Mouse (Mus musculus) hindbrain, postnatal 0 days (tissue): Measurements from ENCODE around the gene Zfp791. TPM values are rescaled to one million over a fixed set of nuclear protein-coding genes. Genes with fewer than 3 reads are reported as not detected.
A peak's percentile ranks its signal among the peaks of the same experiment; 100 is the strongest.

Source experiments
- ATAC-seq: fragments of 200-750 bp; cut with Nextera tagmentation; 2 replicates; pipeline ENCODE4 v1.8.0; 2017; ENCODE audit warnings: mild to moderate bottlenecking, moderate TSS enrichment, moderate library complexity
- DNase-seq: peaks from one replicate; pipeline ENCODE4 v3.0.0-alpha.2; 2015; ENCODE audit warnings: low spot score
- H3K27ac ChIP-seq: fragments of 300-500 bp; sonication (generic); 2 replicates; pipeline ENCODE4 v1.5.1; 2014; ENCODE audit warnings: mild to moderate bottlenecking
- H3K27me3 ChIP-seq: fragments of 300-500 bp; sonication (generic); 2 replicates; pipeline ENCODE4 v1.6.1; 2014; ENCODE audit warnings: low read length, mixed read lengths; ENCODE audit not compliant: insufficient read depth
- H3K36me3 ChIP-seq: fragments of 300-500 bp; sonication (generic); 2 replicates; pipeline ENCODE4 v1.6.1; 2014; ENCODE audit warnings: low read length, mixed read lengths; ENCODE audit not compliant: insufficient read depth
- H3K4me1 ChIP-seq: fragments of 300-500 bp; sonication (generic); 2 replicates; pipeline ENCODE4 v1.6.1; 2014; ENCODE audit warnings: antibody characterized with exemption, low read length, mixed read lengths; ENCODE audit not compliant: insufficient read depth
- H3K4me2 ChIP-seq: fragments of 300-500 bp; sonication (generic); 2 replicates; pipeline ENCODE4 v1.6.1; 2014; ENCODE audit warnings: low read depth, mild to moderate bottlenecking, low read length, moderate library complexity, mixed read lengths
- H3K4me3 ChIP-seq: fragments of 300-500 bp; sonication (generic); 2 replicates; pipeline ENCODE4 v1.5.1; 2014; ENCODE audit warnings: low read length
- H3K9ac ChIP-seq: fragments of 300-500 bp; sonication (generic); replicated peaks from 2 replicates; pipeline ENCODE4 v1.6.1; 2014; ENCODE audit warnings: mild to moderate bottlenecking, low read length, moderate library complexity, mixed read lengths
- H3K9me3 ChIP-seq: fragments of 300-500 bp; sonication (generic); 2 replicates; pipeline ENCODE4 v1.6.1; 2016; ENCODE audit warnings: low read length, mixed read lengths
- CTCF ChIP-seq: IDR thresholded peaks from 2 replicates; pipeline ENCODE4 v1.5.1; 2016; ENCODE audit warnings: antibody characterized with exemption, control low read depth, low read depth
- WGBS: fragments of 180-500 bp; shearing (Covaris S2); extraction: QIAGEN DNeasy Blood & Tissue Kit; methylation state at CpG from one replicate; pipeline ENCODE4 v1.1.7; 2014; 5-methylcytosine and 5-hydroxymethylcytosine counted together
- microRNA-seq, 2 experiments: library from miRNA; unstranded; fragments of <30 nt; microRNA quantifications; one replicate each; pipeline ENCODE4; 2016
- polyA plus RNA-seq: library from polyadenylated mRNA; unstranded; fragments of >200 nt; fragmentation: Nextera tagmentation; extraction: Ambion mirVana; gene quantifications from 2 replicates; pipeline ENCODE4 v1.2.1, GENCODE M21; 2015
- total RNA-seq: library from RNA; depleted of rRNA; stranded (reverse); fragments of >200 nt; gene quantifications from 2 replicates; pipeline ENCODE4 v1.2.3, GENCODE M21; 2014; rRNA removed

Zfp791 gene
- total and polyA plus RNA-seq, 2 experiments from 2014 or later, result 1.5 to 2.5 TPM

- Histone ChIP-seq H3K4me2 (peak overlapping the region; percentile 85), H3K4me1 (0 out of 2 replicates have a peak, but pooled peaks cover 6% of the 10 kb centered on the region), H3K4me3 (peak overlapping the region; percentile 91), H3K27ac (peak overlapping the region; percentile 94), H3K36me3 (peaks cover 37% of the 10 kb centered on the region), H3K9ac (peak overlapping the region; percentile 88; the same call in 1 of the 2 replicates), H3K27me3 (no peaks in the 10 kb centered on the region), H3K9me3 (no peaks in the 10 kb centered on the region)
- TF ChIP-seq CTCF, result no peak
- DNase-seq (no peak), ATAC-seq (no peak)
- 84% methylated on average over 5 of the region's 5 CpGs for WGBS
These were observed 51.9 kb downstream of the Zfp791 start for GRCm38 (mm10) chr8:85071041-85071440.

DNA sequence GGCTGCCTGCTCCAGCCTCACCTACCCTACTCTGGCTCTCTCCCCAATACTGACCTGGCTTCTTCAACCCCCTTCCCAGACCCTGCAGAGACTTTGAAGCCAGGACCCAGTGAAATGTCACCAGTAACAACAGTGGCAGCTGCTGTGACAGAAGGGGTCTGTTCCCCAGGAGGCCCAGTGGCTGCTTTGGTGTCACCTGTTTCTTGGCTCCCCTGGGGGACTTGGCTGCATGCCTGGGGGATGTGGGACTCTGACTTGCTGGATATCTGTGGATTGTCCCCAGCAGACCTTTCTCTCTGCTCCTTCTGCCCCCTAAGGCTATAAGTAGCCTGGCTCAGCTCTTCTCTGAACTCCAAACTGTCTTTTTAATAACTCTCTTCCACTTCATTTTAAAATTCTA lies 54.9 kb downstream of the Zfp791 start, which contains the start of gene Gm5741:
Gene Gm5741, minus strand, starts transcription at position 1 of the 400 bp plus-strand sequence.
- TF ChIP-seq CTCF, result no peak
- no peaks in the 10 kb centered on the region for H3K9me3 ChIP-seq
- no peak within 1 kb of the TSS for H3K27ac ChIP-seq
- no peak within 1 kb of the TSS for H3K9ac ChIP-seq
- DNase-seq, result no peak
- no peak for ATAC-seq
- 0 out of 2 replicates have a peak, but pooled peaks cover 6% of the 10 kb centered on the region for H3K4me1 ChIP-seq
- H3K4me2 ChIP-seq, result no peak within 1 kb of the TSS
- H3K36me3 ChIP-seq, result peaks cover 21% of the 10 kb centered on the region; the same call in 1 of the 2 replicates
- H3K27me3 ChIP-seq, result no peaks in the 10 kb centered on the region
- no peak within 1 kb of the TSS for H3K4me3 ChIP-seq

GRCm38 (mm10) chr8:85067155-85067554 lies 55.7 kb downstream of the Zfp791 start:
- Histone ChIP-seq H3K9me3 (no peaks in the 10 kb centered on the region), H3K36me3 (peaks cover 21% of the 10 kb centered on the region; the same call in 1 of the 2 replicates), H3K4me1 (0 out of 2 replicates have a peak, but pooled peaks cover under 1% of the 10 kb centered on the region), H3K4me3 (no peak overlapping the region), H3K27ac (no peak overlapping the region), H3K4me2 (no peak overlapping the region), H3K9ac (no peak overlapping the region), H3K27me3 (no peaks in the 10 kb centered on the region)
- no peak for TF ChIP-seq CTCF
- DNase-seq (no peak), ATAC-seq (no peak)
- 87% methylated on average over 2 of the region's 2 CpGs for WGBS

GRCm38 (mm10) chr8:85065213-85065612 lies 57.7 kb downstream of the Zfp791 start:
- DNase-seq (no peak), ATAC-seq (no peak)
- 34% methylated on average over 2 of the region's 2 CpGs for WGBS
- TF ChIP-seq CTCF, result no peak
- H3K9me3 ChIP-seq, result no peaks in the 10 kb centered on the region
- no peak overlapping the region for H3K9ac ChIP-seq
- no peaks in the 10 kb centered on the region for H3K27me3 ChIP-seq
- H3K4me2 ChIP-seq, result no peak overlapping the region
- peaks cover 11% of the 10 kb centered on the region for H3K4me1 ChIP-seq
- peaks cover 21% of the 10 kb centered on the region; the same call in 1 of the 2 replicates for H3K36me3 ChIP-seq
- no peak overlapping the region for H3K4me3 ChIP-seq
- H3K27ac ChIP-seq, result no peak overlapping the region

- Histone ChIP-seq H3K4me2 (no peak overlapping the region), H3K9me3 (no peaks in the 10 kb centered on the region), H3K27ac (no peak overlapping the region), H3K36me3 (peaks cover 21% of the 10 kb centered on the region; the same call in 1 of the 2 replicates), H3K4me3 (no peak overlapping the region), H3K4me1 (peaks cover 11% of the 10 kb centered on the region), H3K27me3 (no peaks in the 10 kb centered on the region), H3K9ac (no peak overlapping the region)
- DNase-seq (no peak), ATAC-seq (no peak)
- 95% methylated on average over 4 of the region's 4 CpGs for WGBS
- no peak for TF ChIP-seq CTCF
These were observed 60.3 kb downstream of the Zfp791 start for GRCm38 (mm10) chr8:85062603-85063002.

GRCm38 (mm10) chr8:85059879-85060616 lies 62.8 kb downstream of the Zfp791 start, which contains the start of gene Fbxw9:
Gene Fbxw9 (plus strand): TSS chr8:85060055.
- H3K4me1 ChIP-seq, result peaks cover 11% of the 10 kb centered on the region
- DNase-seq (peak; percentile 97), ATAC-seq (peak; percentile 96)
- H3K4me2 ChIP-seq, result peak within 1 kb of the TSS; percentile 95
- under 1% methylated on average over 52 of the region's 53 CpGs for WGBS
- H3K9ac ChIP-seq, result peak within 1 kb of the TSS; percentile 81
- peaks cover 12% of the 10 kb centered on the region for H3K36me3 ChIP-seq
- H3K9me3 ChIP-seq, result no peaks in the 10 kb centered on the region
- H3K27ac ChIP-seq, result peak within 1 kb of the TSS; percentile 81
- peak within 1 kb of the TSS; percentile 96 for H3K4me3 ChIP-seq
- TF ChIP-seq CTCF, result peak; percentile 24; the same call in 1 of the 2 replicates
- no peaks in the 10 kb centered on the region for H3K27me3 ChIP-seq

Small RNAs within 50 kb of the gene (microRNA-seq; reads per million reads assigned to microRNA genes)
- gene Gm23388 (0.36 to 0.53 reads per million in 2 experiments), gene Mir7070 (3.3 to 4.7 reads per million in 2 experiments)

Other genes with a start within 250 kb of the Zfp791 start
- gene Gcdh, start 229.2 kb downstream of the Zfp791 start, total RNA-seq, result 24.9 and 37.8 TPM in 2 replicates
- gene Gcdh, start 229.2 kb downstream of the Zfp791 start, polyA plus RNA-seq, result 36.5 and 41.3 TPM in 2 replicates
- 1.2 TPM in 1 of 2 replicates, not detected in the other for gene Klf1, start 221.2 kb downstream of the Zfp791 start, total RNA-seq
- gene Klf1, start 221.2 kb downstream of the Zfp791 start, polyA plus RNA-seq, result 0.34 and 0.98 TPM in 2 replicates
- 15.0 and 24.5 TPM in 2 replicates for gene Dnase2a, start 214.5 kb downstream of the Zfp791 start, total RNA-seq
- gene Dnase2a, start 214.5 kb downstream of the Zfp791 start, polyA plus RNA-seq, result 8.6 and 8.8 TPM in 2 replicates
- 70.9 and 83.0 TPM in 2 replicates for gene Mast1, start 185.7 kb downstream of the Zfp791 start, total RNA-seq
- 61.9 and 69.5 TPM in 2 replicates for gene Mast1, start 185.7 kb downstream of the Zfp791 start, polyA plus RNA-seq
- gene Rtbdn, start 176.1 kb downstream of the Zfp791 start, total RNA-seq, result 5.8 and 11.6 TPM in 2 replicates
- gene Rtbdn, start 176.1 kb downstream of the Zfp791 start, polyA plus RNA-seq, result 3.5 and 4.1 TPM in 2 replicates
- gene Gm49661, start 153.7 kb downstream of the Zfp791 start, total RNA-seq, result not detected in 2 replicates
- not detected in 2 replicates for gene Gm49661, start 153.7 kb downstream of the Zfp791 start, polyA plus RNA-seq
- gene Prdx2, start 153.5 kb downstream of the Zfp791 start, total RNA-seq, result 688 and 763 TPM in 2 replicates
- gene Prdx2, start 153.5 kb downstream of the Zfp791 start, polyA plus RNA-seq, result 925 and 937 TPM in 2 replicates
- 37.3 and 45.9 TPM in 2 replicates for gene Rnaseh2a, start 153.3 kb downstream of the Zfp791 start, total RNA-seq
- gene Rnaseh2a, start 153.3 kb downstream of the Zfp791 start, polyA plus RNA-seq, result 59.0 and 59.7 TPM in 2 replicates
- gene Junb, start 144.4 kb downstream of the Zfp791 start, total RNA-seq, result 16.9 and 17.8 TPM in 2 replicates
- gene Junb, start 144.4 kb downstream of the Zfp791 start, polyA plus RNA-seq, result 6.3 and 7.9 TPM in 2 replicates
- gene Hook2, start 132.5 kb downstream of the Zfp791 start, total RNA-seq, result 18.9 and 19.0 TPM in 2 replicates
- gene Hook2, start 132.5 kb downstream of the Zfp791 start, polyA plus RNA-seq, result 29.7 and 33.4 TPM in 2 replicates
- gene Best2, start 108.6 kb downstream of the Zfp791 start, total RNA-seq, result not detected in 2 replicates
- 0.09 and 0.26 TPM in 2 replicates for gene Best2, start 108.6 kb downstream of the Zfp791 start, polyA plus RNA-seq
- gene Asna1, start 97.8 kb downstream of the Zfp791 start, total RNA-seq, result 165 and 172 TPM in 2 replicates
- 149 and 150 TPM in 2 replicates for gene Asna1, start 97.8 kb downstream of the Zfp791 start, polyA plus RNA-seq
- 220 and 238 TPM in 2 replicates for gene Trir, start 96.3 kb downstream of the Zfp791 start, total RNA-seq
- 146 and 152 TPM in 2 replicates for gene Trir, start 96.3 kb downstream of the Zfp791 start, polyA plus RNA-seq
- gene Tnpo2, start 86.2 kb downstream of the Zfp791 start, total RNA-seq, result 174 and 183 TPM in 2 replicates
- gene Tnpo2, start 86.2 kb downstream of the Zfp791 start, polyA plus RNA-seq, result 48.1 and 49.1 TPM in 2 replicates
- gene Fbxw9, start 63.0 kb downstream of the Zfp791 start, total RNA-seq, result 104 and 114 TPM in 2 replicates
- 78.9 and 82.2 TPM in 2 replicates for gene Fbxw9, start 63.0 kb downstream of the Zfp791 start, polyA plus RNA-seq
- gene Gm5741, start 55.1 kb downstream of the Zfp791 start, total RNA-seq, result not detected in 2 replicates
- 0.71 and 0.76 TPM in 2 replicates for gene Gm5741, start 55.1 kb downstream of the Zfp791 start, polyA plus RNA-seq
- gene Dhps, start 51.3 kb downstream of the Zfp791 start, total RNA-seq, result 77.5 and 103 TPM in 2 replicates
- gene Dhps, start 51.3 kb downstream of the Zfp791 start, polyA plus RNA-seq, result 118 and 123 TPM in 2 replicates
- gene Wdr83os, start 42.4 kb downstream of the Zfp791 start, total RNA-seq, result 109 and 123 TPM in 2 replicates
- gene Wdr83os, start 42.4 kb downstream of the Zfp791 start, polyA plus RNA-seq, result 129 and 131 TPM in 2 replicates
- 21.4 TPM in 2 replicates for gene Wdr83, start 41.8 kb downstream of the Zfp791 start, total RNA-seq
- gene Wdr83, start 41.8 kb downstream of the Zfp791 start, polyA plus RNA-seq, result 38.6 and 38.9 TPM in 2 replicates
- gene Man2b1, start 39.8 kb downstream of the Zfp791 start, total RNA-seq, result 32.9 and 34.3 TPM in 2 replicates
- 22.5 TPM in 2 replicates for gene Man2b1, start 39.8 kb downstream of the Zfp791 start, polyA plus RNA-seq
- gene Cks1brt, start 28.8 kb upstream of the Zfp791 start, total RNA-seq, result not detected in 2 replicates
- not detected in 2 replicates for gene Cks1brt, start 28.8 kb upstream of the Zfp791 start, polyA plus RNA-seq
- not detected in 2 replicates for gene Olfr371, start 102.9 kb upstream of the Zfp791 start, total RNA-seq
- gene Olfr371, start 102.9 kb upstream of the Zfp791 start, polyA plus RNA-seq, result not detected in 2 replicates
- 41.4 and 43.2 TPM in 2 replicates for gene Orc6, start 176.5 kb upstream of the Zfp791 start, total RNA-seq
- 62.3 and 63.8 TPM in 2 replicates for gene Orc6, start 176.5 kb upstream of the Zfp791 start, polyA plus RNA-seq
- gene Vps35, start 176.7 kb upstream of the Zfp791 start, total RNA-seq, result 108 and 114 TPM in 2 replicates
- 151 and 153 TPM in 2 replicates for gene Vps35, start 176.7 kb upstream of the Zfp791 start, polyA plus RNA-seq